Mouse (Mus musculus) liver, adult 2 months (tissue): Measurements from ENCODE around the gene Nfs1.

Source experiments
- CTCF ChIP-seq: fragments of 200-500 bp; IDR thresholded peaks from 2 replicates; pipeline ENCODE4 v1.5.1; 2011; ENCODE audit warnings: low read depth, low read length, control low read depth
- POLR2A ChIP-seq: fragments of 200-500 bp; IDR thresholded peaks from 2 replicates; pipeline ENCODE4 v1.6.1; 2011; ENCODE audit warnings: low read length, control low read depth; ENCODE audit not compliant: insufficient read depth; ENCODE audit errors: extremely low read depth

DNA sequence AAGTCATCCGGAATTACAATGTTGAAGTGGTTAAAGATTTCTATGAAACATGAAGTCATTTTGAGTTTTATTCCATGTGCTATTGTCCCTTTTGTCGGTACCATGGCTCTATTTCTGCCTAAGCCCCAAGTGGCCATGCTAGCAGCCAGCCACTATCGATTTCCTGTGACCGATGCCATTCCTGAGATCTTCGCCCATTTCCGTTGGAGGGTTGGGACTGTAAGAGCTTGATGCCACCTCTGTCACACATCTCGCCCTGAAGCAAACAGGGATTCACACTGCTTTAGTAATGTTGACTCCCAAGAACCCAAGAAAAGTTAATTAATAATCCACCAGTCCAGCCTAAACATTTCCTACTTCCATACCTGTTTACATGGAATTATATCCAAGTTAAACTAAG is 33.7 kb upstream of the Nfs1 start:
- no peak for TF ChIP-seq POLR2A
- 0 out of 2 replicates have a peak, but pooled peaks have one; percentile 16 for TF ChIP-seq CTCF
